In the genomic region with DNA sequence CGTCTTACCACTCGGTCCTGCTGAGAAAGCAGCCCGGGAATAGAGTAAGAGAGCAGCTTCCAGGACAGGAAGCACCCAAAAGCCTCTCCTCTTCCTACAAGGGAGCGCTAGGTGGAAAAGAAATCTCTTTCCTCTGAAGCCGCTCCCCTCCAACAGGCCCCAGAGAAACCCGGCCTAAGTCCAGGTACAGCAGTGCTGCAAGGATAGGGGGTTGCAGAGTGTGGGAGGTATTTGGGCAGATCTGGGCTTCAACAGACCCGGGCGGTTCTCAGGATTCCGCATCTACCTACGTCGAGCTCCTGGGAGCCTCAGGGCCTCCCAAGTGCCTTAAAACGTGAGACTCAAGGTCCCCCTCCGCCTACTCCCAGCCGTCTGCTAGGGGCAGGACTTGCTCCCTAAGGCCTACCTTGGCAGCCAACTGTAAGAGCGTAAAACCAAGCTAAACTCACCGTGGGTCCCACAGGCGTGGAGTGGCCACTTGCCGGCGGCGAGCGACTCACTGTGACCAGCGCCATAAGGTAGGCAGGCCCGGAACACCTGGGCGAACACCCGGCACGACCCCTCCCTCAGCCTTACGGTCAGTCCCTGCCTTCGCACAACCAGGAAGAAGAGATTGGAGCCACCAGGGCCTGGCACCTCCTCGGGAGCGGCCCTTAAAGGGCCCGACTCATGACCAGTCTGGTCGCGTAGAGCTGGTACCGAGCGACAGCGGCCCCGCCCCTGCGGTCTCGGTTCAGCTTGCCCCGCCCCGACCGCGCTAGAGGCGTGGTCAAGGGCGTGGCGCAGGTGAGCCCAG, we compare ENCODE assay signal across 8 mouse cellular contexts. TPM values are rescaled to one million over a fixed set of nuclear protein-coding genes. Genes with fewer than 3 reads are reported as not detected.
DNase-seq lines count a peak whose midpoint lies in the region; ATAC-seq and TF ChIP-seq lines count a peak whose summit lies in the region.

A gene (minus strand): TSS at position 615 of the 796 bp plus-strand sequence.

- no peaks in the 10 kb centered on the region for H3K9me3 ChIP-seq in erythroblast, embryonic 14.5 days (ENCODE audit: control insufficient read depth, low read length)
- H3K9me3 ChIP-seq in heart, embryonic 11.5 days (replicated peaks; ENCODE audit: control insufficient read depth, low read length): no peaks in the 10 kb centered on the region
- H3K9me3 ChIP-seq in kidney, embryonic 15.5 days (replicated peaks): no peaks in the 10 kb centered on the region
- no peaks in the 10 kb centered on the region for H3K9me3 ChIP-seq in stomach, embryonic 16.5 days (replicated peaks; ENCODE audit: control insufficient read depth, low read length)

- H3K4me2 ChIP-seq in heart, embryonic 11.5 days: peak within 1 kb of the TSS; percentile 87
- peak within 1 kb of the TSS; percentile 83 for H3K4me2 ChIP-seq in kidney, embryonic 15.5 days
- H3K4me2 ChIP-seq in stomach, embryonic 16.5 days (ENCODE audit: low read depth, low read length): peak within 1 kb of the TSS; percentile 61

- peak; percentile 71 for ATAC-seq in heart, embryonic 11.5 days (replicated peaks; ENCODE audit: insufficient number of reproducible peaks, low FRiP score, low TSS enrichment)
- peak; percentile 93 for ATAC-seq in kidney, embryonic 15.5 days (replicated peaks; ENCODE audit: low FRiP score)
- peak; percentile 53; the same call in 1 of the 2 replicates for ATAC-seq in monocyte, adult 5-6 weeks (replicated peaks; ENCODE audit: insufficient number of reproducible peaks, low FRiP score, low TSS enrichment, poor library complexity, severe bottlenecking)
- peak; percentile 93 for ATAC-seq in stomach, embryonic 16.5 days (ENCODE audit: insufficient read depth, low FRiP score)

- peak within 1 kb of the TSS; percentile 66 for H3K9ac ChIP-seq in heart, embryonic 11.5 days (ENCODE audit: low read depth, low read length)
- H3K9ac ChIP-seq in kidney, embryonic 15.5 days: peak within 1 kb of the TSS; percentile 37
- H3K9ac ChIP-seq in liver, adult 2 months (ENCODE audit: low read depth, low read length): peak within 1 kb of the TSS; percentile 67
- peak within 1 kb of the TSS; percentile 79 for H3K9ac ChIP-seq in stomach, embryonic 16.5 days (ENCODE audit: low read length)

- no peak within 1 kb of the TSS for H3K27ac ChIP-seq in heart, embryonic 11.5 days (ENCODE audit: low read depth, low read length)
- peak within 1 kb of the TSS; percentile 58 for H3K27ac ChIP-seq in kidney, embryonic 15.5 days
- H3K27ac ChIP-seq in liver, adult 2 months (replicated peaks; ENCODE audit: insufficient read depth, low read depth, low read length): no peak within 1 kb of the TSS
- H3K27ac ChIP-seq in stomach, embryonic 16.5 days (ENCODE audit: low read length): peak within 1 kb of the TSS; percentile 79

- no peaks in the 10 kb centered on the region for H3K36me3 ChIP-seq in erythroblast, embryonic 14.5 days (ENCODE audit: control insufficient read depth)
- no peaks in the 10 kb centered on the region for H3K36me3 ChIP-seq in heart, embryonic 11.5 days (ENCODE audit: control insufficient read depth, insufficient read depth, low read length)
- H3K36me3 ChIP-seq in kidney, embryonic 15.5 days: peaks cover 9% of the 10 kb centered on the region; the same call in 1 of the 2 replicates
- no peaks in the 10 kb centered on the region for H3K36me3 ChIP-seq in liver, adult 2 months (ENCODE audit: control insufficient read depth, insufficient read depth, low read length)
- H3K36me3 ChIP-seq in stomach, embryonic 16.5 days (ENCODE audit: control insufficient read depth, insufficient read depth, low read length): no peaks in the 10 kb centered on the region

- no peak for TF ChIP-seq CTCF in liver, adult 2 months (IDR thresholded peaks at IDR 0.05; ENCODE audit: low read depth, low read length)

- no peaks in the 10 kb centered on the region for H3K79me2 ChIP-seq in liver, adult 2 months (ENCODE audit: control insufficient read depth, insufficient read depth, low read length)

- H3K4me1 ChIP-seq in erythroblast, embryonic 14.5 days (ENCODE audit: control insufficient read depth): peaks cover 18% of the 10 kb centered on the region
- 0 out of 2 replicates have a peak, but pooled peaks cover 4% of the 10 kb centered on the region for H3K4me1 ChIP-seq in heart, embryonic 11.5 days (ENCODE audit: control insufficient read depth, insufficient read depth, low read length)
- H3K4me1 ChIP-seq in kidney, embryonic 15.5 days: peaks cover 18% of the 10 kb centered on the region
- peaks cover 5% of the 10 kb centered on the region for H3K4me1 ChIP-seq in liver, adult 2 months (ENCODE audit: control insufficient read depth, insufficient read depth, low read length)
- peaks cover 7% of the 10 kb centered on the region; the same call in 1 of the 2 replicates for H3K4me1 ChIP-seq in stomach, embryonic 16.5 days (ENCODE audit: control insufficient read depth, insufficient read depth, low read length)

- H3K27me3 ChIP-seq in erythroblast, embryonic 14.5 days (ENCODE audit: control insufficient read depth): peaks cover 30% of the 10 kb centered on the region
- H3K27me3 ChIP-seq in heart, embryonic 11.5 days (ENCODE audit: control insufficient read depth, insufficient read depth, low read length): peaks cover 43% of the 10 kb centered on the region
- 0 out of 2 replicates have a peak, but pooled peaks cover 16% of the 10 kb centered on the region for H3K27me3 ChIP-seq in kidney, embryonic 15.5 days
- no peaks in the 10 kb centered on the region for H3K27me3 ChIP-seq in liver, adult 2 months (ENCODE audit: control insufficient read depth, insufficient read depth, low read length)
- H3K27me3 ChIP-seq in stomach, embryonic 16.5 days (ENCODE audit: control insufficient read depth, insufficient read depth, low read length): no peaks in the 10 kb centered on the region

- peak; percentile 81 to 84 for DNase-seq in B cell, adult 2 months
- peak; percentile 39 to 40 for DNase-seq in adrenal gland, postnatal 4 days (ENCODE audit: low spot score in 2 of 2)
- peak; percentile 80 for DNase-seq in liver, adult 2 months (ENCODE audit: extremely low read depth, low read depth, low spot score)

- H3K4me3 ChIP-seq in erythroblast, embryonic 14.5 days (replicated peaks): peak within 1 kb of the TSS; percentile 54
- H3K4me3 ChIP-seq in heart, embryonic 11.5 days (ENCODE audit: low read depth, low read length): peak within 1 kb of the TSS; percentile 56
- H3K4me3 ChIP-seq in kidney, embryonic 15.5 days (replicated peaks): peak within 1 kb of the TSS; percentile 57
- H3K4me3 ChIP-seq in liver, adult 2 months (ENCODE audit: insufficient read depth, low read depth, low read length): peak within 1 kb of the TSS; percentile 78
- H3K4me3 ChIP-seq in stomach, embryonic 16.5 days (replicated peaks; ENCODE audit: low read length): peak within 1 kb of the TSS; percentile 61

- WGBS in heart, embryonic 11.5 days (ENCODE audit: insufficient replicate concordance): 6% methylated on average over 46 of the region's 46 CpGs
- 5% methylated on average over 46 of the region's 46 CpGs for WGBS in kidney, embryonic 15.5 days
- WGBS in liver, adult 2 months: 12% methylated on average over 46 of the region's 46 CpGs
- WGBS in stomach, embryonic 16.5 days: 6% methylated on average over 46 of the region's 46 CpGs

- TF ChIP-seq POLR2A in liver, adult 2 months (IDR thresholded peaks at IDR 0.05; ENCODE audit: extremely low read depth, insufficient read depth, low read length): no peak

RNA-seq across cellular contexts. Expression of the gene that starts here (rescaled TPM):
- total RNA-seq in adrenal gland, postnatal 4 days (2021): 10 to 100 TPM; 37.6 to 40.9 TPM
- polyA plus RNA-seq in erythroblast, embryonic 14.5 days (2012): 0.19 and 0.24 TPM in 2 replicates
- polyA plus RNA-seq in heart, embryonic 11.5 days (2014; fragmentation: Nextera tagmentation; extraction: Ambion mirVana): 3.1 and 3.6 TPM in 2 replicates
- polyA plus RNA-seq in kidney, embryonic 15.5 days (2015; fragmentation: Nextera tagmentation; extraction: Ambion mirVana): 15.1 and 15.9 TPM in 2 replicates
- 11.5 and 12.1 TPM in 2 replicates for total RNA-seq in liver, adult 2 months (2014; rRNA removed)
- polyA plus RNA-seq in liver, adult 2 months (2012; rRNA removed): 15.3 and 29.2 TPM in 2 replicates
- total RNA-seq in monocyte, adult 5-6 weeks (2017): 23.7 to 30.6 TPM (median 27.0 TPM) in 3 replicates
- 44.5 and 53.2 TPM in 2 replicates for polyA plus RNA-seq in stomach, embryonic 16.5 days (2015; fragmentation: Nextera tagmentation; extraction: Ambion mirVana)

Comparison
In these comparisons a context has a peak if more than half of its experiments do, and no peak if none do; other contexts are left out.
1. H3K27ac ChIP-seq: peak in kidney, embryonic 15.5 days (single experiment) and stomach, embryonic 16.5 days (single experiment); none in heart, embryonic 11.5 days (single experiment) and liver, adult 2 months (single experiment).
2. Peak in every context shown above with its lines, with median percentiles within 50 percentile points of each other: DNase-seq, H3K4me3 ChIP-seq, ATAC-seq, H3K4me2 ChIP-seq and H3K9ac ChIP-seq.